Mouse (Mus musculus) right cerebral cortex, adult 2 months (tissue): ENCODE results near the gene Arl6.

Source experiments
- DNase-seq, 2 experiments: peaks; one replicate each; pipeline ENCODE4 v3.0.0; 2021 to 2022; ENCODE audit warnings: low spot score in 2 of 2

Arl6 gene

DNA sequence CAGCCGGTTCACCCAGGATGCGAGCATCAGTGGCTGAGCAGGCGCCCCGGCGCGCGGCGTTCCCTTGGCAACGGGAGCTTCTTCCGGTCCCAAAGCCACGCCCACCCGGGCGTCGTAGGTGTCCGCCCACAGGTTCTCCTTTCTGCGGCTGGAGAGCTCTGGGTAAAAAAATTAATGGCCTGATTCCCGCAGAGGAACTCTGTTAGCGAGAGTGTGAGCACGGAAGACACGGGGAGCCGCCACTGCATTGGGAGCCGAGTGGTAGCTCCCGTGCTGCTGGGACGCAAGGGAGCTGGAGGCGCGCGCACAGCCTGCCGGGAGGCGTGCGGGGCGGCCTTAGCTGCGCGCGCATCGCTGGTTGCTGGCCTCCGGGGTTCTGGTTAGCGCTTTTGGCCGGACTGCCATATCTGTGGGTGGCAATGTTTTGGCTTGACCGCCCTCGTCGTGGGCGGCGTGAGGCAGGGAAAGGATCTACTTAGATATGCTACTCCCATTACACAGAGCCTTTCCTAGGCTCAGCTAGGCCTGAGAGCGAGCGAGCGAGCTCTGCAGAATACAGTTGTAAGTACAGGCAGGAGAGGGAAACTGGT lies at the start of gene Arl6:
Gene Arl6 (minus strand): TSS at position 290 of the 590 bp plus-strand sequence.
- DNase-seq = peak; percentile 94 to 97

DNA sequence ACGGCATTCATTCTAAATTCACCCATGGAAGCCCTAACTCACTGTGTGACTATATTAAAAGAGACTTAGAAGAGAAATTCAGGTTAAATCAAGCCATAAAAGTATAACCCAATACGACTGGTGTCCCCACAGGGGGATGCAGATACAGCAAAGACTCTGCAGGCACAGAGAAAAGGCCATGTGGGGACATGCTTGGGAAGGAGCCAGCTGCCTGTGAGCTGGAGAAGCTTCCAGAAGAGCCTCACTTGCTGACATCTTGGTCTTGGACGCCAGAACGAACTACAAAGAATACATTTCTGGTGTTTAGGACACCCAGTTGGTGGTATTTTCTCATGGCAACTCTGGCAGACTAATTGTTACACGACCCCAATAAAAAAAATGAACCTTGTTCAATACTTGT lies 45.9 kb upstream of the Arl6 start:
- no peak for DNase-seq

DNA sequence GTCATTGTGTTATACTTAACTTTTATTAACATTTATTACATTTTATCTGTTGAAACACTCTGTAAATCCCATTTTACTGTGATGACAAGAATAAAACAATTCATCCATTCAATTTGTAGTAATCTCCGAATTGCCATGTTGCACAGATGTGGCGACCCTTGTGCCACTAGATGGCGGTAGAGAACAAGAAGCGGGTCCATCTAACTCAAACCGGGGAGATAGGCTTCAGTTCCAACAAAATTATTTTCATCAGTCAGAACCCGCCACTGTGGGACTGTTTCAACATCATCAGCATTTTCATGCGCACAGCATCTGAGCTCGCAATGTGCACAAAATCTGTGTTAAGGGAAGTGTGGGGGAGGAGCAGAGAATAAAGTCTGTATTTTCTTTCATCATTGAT lies 44.2 kb upstream of the Arl6 start:
- DNase-seq = peak; percentile 78 to 87

DNA sequence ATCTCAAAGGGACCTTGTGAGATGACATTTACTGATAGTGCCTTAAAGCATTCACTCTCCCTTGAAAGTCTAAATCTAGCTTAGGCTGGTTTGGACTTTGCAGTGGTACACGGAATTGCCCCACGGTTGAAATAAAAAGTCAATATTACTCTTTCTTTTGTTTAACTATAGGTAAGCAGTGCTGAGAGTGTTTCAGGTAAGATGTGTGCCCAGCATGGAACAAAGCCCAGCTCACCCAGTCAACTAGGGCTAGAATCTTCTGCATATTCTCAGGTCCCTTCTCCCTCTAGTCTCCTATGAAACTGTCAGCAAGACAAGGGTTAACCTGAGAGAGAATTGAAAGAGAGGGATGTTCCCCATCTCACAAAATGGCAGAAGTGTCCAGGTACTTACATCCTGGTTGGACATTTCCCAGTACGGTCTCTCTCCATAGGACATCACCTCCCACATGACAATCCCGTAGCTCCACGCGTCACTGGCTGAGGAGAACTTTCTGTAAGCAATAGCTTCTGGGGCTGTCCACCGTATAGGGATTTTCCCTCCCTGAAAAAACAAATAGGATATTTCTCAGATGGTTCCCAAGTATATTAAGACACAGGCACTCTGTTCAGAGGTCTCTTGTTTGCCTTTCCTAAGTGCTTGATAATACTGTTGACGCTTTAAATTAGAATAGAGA lies 43.2 kb upstream of the Arl6 start:
- DNase-seq = no peak

DNA sequence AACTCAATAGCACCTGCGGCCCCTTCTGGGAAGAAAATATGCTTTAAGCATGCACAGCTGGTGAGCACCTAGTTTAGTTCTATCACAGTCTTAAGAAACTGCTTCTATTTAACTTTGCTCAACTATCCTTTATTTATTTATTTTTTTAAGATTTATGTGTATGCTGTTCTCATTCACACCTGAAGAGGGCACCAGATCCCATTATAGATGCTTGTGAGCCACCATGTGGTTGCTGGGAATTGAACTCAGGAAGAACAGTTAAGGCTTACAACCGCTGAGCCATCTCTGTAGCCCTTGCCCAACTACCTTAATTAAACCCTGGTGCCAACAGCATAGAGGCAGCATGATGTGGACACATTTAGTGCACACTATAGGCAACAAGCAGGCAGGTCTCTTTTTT lies 27.7 kb upstream of the Arl6 start:
- DNase-seq = no peak

DNA sequence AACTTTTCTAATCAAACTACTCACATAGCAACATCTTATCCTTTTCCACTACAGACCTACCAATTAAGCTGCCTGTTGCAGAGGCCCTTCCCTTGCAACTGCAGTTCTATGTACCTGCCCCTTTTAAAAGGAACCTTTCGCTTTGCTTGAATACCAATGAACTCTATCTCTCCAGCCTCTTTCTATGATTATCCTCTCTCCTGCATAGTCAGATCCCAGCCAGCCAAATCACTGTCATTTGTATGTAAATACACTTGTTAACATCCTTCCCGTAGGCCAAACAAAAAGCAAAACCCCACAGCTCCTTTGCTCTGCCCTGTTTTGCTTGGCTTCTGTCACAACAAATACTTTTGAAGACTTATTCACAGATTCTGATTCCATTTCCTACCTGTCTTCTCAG lies 4.6 kb upstream of the Arl6 start:
- no peak for DNase-seq

DNA sequence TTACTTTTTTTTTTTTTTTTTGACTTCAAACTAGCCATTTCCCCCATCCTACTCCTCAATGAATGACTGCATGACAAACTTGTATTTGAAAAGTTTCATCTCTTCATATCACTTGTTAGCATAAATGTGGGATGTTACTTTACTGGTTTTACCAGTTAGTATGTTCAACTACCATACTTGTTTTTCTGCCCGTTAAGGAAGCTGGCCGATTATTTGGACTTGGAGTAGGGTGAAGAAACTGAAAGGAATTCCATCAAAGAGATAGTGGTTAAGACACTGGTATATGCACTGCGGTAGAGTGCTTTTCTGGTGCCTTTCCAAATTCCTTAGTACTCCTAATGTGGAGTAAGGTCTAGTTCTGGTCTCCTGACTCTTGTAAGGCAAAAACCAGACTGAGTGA lies 794 bp upstream of the Arl6 start:
- DNase-seq = no peak

DNA sequence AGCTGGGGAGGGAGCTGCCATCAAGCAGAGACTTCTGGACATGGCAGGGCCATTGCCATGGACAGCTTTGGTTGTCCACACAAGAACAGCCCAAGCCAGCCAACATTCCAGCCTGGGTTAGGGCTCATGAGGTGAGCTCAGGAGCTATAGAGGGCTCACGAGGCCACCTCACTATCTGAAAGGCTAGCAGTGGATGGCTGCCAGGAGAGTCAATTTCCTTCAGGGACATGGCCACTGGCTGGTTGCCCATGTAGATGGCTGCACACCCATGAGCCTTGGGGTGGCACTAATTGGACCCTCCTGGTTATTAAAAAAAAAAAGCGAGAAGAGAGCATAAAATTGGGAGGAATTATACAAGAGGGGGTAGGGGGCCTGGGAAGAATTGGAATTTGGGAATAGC lies 4.6 kb downstream of the Arl6 start:
- no peak for DNase-seq

DNA sequence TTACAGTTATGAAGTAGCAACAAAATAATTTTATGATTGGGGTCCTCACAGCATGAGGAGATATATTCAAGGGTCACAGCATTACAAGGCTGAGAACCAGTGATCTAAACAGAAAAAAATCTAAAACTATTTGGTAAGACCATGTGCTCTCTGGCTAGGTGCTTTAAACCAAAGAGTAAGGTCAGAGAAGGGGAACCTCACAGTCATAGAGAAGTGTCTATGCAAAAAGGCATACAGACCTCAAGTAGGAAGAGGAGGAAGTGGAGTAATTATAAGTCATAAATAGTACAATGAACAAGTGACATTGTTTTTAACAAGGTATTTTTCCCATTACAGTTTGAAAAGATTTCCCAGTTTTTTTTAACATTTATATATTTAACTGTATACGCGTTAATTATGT lies 17.6 kb downstream of the Arl6 start:
- DNase-seq = no peak

DNA sequence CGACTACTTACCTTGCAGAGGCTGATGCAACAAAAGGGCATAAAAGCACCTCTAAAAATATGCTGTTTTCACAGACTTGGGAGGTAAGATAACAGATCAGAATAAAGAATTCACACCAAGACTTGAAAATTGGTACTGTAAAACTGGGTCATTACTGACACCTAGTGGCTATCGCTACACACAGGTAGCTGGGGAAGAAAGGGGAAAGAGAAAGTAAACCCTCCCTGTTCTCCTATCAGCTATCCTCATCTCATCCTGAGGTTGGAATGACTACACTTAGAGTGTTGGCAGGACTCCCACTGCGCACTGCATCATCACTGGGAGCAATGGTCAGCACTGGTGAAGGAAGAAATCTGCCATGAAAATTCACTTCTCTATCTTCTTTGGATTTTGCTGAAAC lies 22.0 kb downstream of the Arl6 start:
- DNase-seq = peak; percentile 44 to 55

DNA sequence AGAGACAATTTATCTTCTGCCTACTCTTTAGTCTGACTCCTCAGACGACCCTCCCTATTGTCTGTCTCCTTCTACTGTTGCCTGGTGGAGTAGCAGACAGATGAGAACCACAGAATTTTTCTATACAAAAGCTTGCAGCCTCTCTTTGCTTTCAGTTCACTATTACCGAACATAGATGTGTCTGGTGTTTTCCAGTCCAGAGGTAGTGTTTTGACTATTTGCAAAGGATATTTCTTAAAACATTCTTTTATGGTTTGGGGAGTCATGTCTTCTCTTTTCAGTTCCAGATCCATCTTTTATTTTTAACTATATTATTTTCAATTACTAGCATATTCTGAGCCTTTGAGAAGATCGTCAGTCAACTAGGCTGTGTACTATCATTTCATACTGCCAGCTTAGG lies 23.5 kb downstream of the Arl6 start:
- no peak for DNase-seq

DNA sequence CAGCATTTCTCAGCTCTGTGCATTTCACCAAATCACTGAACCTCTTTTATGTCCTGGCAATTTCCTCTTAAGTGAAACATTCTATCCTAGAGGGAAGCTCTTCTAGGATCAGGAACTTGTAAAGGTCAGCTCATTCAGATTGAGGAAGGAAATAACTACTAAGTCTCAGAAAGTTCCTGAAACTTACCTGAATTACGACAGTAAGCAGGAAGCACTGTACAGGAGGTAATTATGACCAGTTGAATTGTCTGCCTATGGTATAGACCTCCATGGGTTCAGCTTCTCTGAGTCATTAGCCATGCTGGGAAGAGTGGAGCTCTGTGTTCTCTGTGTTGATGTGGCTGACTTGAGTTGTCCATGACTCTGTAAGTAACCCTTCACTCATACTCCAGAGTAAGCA lies 28.4 kb downstream of the Arl6 start:
- no peak for DNase-seq

DNA sequence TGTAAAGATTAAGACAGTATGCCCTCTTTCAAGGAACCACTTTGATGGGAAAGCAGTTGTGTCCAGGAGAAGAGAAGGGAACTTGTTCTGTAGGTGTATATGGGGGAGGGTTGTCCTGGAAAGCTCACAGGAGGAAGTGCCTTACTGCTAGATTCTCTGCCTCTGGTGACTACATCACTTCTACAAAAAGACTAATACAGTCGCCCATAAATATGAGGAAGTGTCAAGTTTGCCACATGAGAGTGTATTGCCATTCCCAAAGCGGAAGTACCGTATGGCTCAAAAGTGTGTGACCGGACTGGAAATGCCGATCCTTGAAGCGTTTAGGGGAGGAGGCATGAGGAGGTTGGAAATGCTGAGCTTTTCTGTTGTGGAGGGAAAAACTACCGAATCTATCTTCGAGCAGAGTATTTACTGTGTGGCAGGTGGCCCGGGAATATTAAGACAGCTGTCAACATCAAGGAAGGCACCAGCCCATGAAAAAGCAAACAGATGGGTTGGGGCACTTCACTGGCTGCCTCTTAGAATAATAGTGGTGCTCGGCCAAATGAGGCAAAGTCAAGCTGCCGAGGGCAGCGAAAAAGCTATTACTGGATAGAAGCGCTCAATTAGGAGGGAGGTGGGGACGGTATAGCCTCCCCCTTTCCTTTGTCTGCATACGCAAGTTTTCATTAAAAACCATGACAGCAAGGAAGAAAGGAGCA lies 35.0 kb downstream of the Arl6 start:
- no peak for DNase-seq

DNA sequence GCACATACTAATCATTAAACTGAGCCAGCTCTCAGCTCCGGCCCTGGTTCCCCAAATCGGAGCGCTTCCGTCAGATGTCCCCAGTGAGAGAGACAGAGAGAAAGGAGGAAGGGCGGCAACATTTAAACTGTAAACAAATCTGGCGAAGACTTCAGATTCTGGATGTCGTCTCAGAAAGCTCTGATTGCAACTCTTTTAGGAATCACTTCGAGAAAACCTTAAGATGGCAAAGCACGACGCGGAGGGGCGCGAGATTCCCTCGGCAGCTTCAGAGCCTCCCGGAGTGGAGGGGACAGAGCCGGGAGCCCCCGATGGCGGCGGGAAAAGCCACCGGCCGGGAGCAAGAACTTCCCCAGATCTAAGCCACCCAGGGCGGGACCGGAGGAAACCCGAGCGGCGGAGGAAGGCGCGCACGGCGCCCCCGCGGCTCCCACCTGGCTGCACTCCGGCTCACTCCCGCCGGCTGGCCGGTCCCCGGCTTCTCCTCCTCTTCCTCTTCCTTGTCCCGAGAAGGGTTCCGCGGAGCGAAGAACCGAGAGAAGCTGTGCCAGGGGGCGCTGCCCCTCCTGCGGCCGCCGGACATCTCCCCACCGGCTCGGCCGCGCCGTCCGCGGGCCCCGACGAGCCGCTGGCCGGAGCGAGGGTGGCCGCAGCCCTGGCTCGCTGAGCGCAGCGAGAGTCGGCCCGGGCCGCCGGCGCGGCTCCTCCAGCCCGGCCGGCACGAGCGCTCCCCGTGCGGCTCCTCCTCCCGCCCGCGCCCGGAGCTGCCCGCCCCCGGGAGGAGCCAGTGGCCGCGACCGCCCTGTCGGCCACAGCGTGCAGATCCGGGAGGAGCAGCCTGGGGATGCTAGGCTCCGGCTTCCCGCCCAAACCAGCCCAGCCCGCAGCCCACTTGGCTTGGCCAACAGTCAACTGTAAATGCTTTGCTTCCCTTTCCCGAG lies 38.6 kb downstream of the Arl6 start, which contains the start of gene Crybg3:
Gene Crybg3 (minus strand): TSS at position 669 of the 941 bp plus-strand sequence.
- DNase-seq = peak; percentile 20 to 37

DNA sequence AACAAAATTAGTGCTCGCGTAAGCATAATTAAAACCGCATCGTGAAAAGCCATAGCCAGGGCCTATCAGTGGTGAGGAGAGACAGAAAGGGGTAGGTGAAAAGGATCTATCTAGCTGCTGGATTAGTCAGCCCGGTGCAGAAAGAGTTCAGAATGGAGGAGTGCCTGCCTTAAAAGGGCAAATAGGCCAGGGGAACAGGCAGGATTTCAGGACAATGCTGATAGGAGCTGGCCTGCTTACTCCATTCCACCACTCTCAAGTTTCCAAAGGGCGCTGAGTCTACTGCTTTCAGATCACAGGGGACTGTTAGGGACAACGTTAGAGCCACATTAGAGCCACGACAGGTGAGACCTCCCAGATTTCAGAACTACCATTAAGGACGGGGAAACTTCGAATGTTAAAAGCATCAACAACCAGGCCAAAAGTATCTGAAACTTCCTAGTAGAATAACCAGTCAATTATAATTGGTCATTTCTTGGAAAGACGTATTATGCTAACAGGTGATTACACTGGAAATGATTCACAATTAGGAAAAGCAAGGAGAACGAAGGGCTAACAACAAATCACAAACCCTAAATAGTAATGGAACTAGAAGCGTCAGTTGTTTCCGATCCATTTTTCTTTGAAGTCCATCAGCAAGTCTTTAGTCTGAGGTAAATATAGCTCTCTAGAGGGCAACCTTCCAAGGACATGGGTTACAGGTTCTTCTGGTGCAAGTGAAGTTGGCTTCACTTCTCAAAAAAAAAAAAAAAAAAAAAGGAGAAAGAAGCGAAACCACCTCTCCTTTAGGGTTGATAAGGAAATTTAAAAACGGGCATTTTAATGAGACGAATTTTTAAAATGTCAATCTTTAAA lies 39.6 kb downstream of the Arl6 start:
- no peak for DNase-seq

DNA sequence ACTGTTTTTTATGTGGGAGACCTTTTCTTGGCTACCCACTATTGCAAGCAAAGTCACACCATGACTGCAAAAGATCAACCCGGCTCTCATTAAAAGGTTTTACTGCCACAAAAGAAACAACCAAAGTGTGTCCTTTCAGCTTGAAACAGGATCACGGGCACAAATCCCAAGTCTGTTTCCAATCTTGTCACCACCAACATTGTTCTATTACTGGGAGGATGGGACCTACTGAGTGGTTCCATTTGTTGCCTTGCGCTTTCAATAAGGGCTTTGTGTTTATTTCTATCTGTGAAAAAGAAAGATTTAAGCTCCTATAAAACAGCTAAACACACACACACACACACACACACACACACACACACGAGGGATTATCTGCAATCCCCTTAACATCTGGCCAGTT lies 40.2 kb downstream of the Arl6 start:
- DNase-seq = no peak

DNA sequence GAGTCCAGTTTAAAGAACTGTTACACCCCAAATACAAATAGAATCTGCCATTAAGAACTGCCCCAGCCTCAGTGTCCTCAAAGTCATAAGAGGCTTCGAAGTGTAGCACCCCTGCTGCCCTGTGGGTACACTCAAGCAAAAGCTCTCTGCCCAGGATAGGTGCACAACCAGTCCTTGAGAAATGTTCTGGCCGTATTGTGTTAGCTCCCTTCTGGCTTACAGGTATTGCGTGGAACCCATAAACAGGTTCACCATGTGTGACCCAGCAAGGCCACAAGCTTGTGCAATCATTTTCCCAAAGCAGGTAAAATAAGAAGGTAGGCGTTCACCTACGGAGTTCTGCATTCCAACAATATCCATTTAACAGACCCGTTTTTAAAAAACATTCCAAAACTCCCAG lies 41.9 kb downstream of the Arl6 start:
- DNase-seq = no peak

DNA sequence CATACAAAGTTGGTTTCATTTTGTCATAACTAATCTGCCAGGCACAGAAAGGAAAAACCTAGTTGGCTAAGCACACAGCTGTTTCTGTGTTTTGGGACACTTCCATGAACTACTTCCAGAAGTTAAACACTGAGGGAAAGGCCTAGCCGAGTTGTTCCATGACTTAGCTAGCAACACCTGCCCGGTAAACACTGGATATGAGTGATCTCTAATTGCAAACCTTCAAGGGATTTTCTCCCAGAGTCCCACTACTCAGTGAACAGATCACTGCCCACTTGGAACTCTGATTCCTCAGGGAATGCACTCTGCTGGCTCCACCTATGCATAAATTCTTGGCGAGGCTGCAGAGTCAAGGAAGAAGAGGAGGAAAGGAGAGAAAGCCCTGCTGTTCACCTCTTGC lies 44.5 kb downstream of the Arl6 start:
- no peak for DNase-seq

DNA sequence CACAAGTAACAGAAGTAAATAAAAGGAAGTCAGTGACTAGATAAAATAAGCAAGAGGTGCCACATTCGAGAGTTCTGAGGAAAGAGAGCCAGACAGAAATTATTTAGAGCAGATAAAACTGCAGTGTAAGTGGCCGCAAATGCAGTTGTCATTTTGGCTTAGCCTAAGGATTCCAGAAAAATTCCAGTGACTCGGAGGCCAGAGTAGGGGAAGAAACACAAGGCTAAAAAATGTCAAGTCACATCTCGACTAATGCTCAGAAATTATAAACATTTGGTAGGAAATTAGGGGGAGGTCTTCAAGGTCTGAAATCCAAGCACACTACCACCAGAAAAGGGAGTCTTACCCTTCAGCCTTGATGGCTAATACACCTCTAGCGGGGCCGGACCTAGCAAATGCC lies 48.4 kb downstream of the Arl6 start:
- DNase-seq = no peak

DNA sequence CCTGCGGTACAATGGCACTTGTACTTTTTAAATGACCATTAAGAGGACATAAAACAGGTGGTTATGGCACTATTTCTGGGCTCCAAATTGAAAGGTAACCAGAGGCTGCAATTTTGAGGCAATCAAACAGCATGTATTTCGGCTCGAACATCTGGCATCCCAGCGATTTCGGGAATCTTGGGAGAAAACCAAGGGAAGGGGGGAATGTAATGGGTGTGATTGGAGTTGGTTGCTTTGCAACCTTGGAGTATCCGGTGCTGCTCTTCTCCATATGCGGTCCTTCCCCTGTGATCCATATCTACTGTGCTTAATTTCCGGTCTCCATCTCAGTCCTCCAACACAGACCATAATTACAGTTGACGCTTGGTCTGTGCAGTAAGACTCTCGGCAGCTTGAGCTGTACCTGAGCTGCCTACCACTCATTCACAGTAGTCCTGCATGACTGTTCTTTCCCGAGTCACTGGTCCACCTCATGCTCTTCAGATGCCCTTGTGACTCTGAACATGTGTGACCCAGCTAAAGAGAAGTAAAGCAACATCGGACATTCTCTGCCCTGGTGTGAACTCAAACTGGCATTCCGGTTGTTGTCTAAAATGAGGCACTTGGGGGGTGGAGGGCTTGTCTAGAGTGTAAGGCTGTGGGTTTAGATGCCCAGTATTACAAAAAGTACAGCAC lies 50.7 kb downstream of the Arl6 start:
- DNase-seq = no peak

DNA sequence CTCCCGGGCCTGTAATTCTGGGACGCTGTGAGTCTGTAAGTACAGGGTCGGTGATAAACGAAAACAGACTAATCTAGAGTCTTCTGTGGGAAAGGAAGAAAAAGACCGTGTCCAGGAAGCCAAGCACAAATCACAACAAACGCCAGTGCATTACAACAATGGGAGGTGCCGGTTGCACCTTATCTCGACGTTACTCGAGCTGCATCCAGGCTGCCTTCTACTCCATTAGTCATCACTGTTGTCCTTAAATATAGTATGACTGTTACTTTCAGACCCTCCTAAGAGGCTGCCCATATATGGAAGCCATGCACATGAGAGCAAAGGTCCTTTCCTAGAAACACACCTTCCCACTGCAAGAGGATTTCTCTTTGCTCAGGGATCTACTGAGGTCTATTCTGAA lies 51.4 kb downstream of the Arl6 start:
- DNase-seq = no peak
